Mouse (Mus musculus): ENCODE measurements at regions not wholly inside any gene's neighbourhood (a gene's known extent, or its start where the extent isn't known, plus 50 kb on each side); places are given as distances from the start of the nearest gene placed in this dataset.

DNA sequence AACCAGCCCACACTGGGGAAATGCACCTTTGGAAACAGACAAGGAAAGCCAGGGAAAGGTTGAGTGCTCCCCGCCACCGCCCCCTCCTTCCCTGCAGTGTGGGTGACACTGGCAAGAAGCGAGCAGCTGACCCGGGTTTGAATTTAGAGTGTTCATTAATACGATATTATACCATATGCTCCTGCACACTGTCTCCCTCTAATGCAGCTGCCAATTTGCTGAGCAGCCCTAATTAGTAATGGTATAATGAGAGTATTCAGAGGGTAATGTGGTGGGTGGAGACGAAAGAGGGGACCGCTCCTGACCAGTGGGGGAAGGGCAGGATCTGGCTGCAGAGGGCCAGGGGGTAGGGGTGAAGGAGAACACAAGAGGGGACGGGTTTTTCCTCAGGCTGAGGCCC lies 111.9 kb upstream of the Lhx1 start:
- no peak for DNase-seq

DNA sequence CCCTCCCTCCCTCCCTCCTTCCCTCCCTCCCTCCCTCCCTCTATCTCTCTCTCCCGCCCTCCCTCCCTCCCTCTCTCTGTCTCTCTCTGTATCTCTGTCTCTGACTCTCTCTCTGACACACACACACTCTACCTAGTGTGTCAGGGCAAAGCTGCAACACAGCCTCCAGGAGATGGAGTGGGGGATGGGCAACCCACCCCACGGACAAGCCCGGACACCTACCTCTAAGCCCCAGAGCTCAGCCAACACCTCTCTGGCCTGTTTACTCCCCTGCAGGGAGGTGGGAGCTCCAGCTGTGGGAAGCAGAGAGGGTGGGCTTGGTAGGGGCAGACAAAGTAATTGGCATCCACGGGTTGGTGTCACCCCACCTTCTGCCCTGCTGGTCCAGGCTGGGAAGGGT lies 109.7 kb upstream of the Lhx1 start:
- DNase-seq: no peak

DNA sequence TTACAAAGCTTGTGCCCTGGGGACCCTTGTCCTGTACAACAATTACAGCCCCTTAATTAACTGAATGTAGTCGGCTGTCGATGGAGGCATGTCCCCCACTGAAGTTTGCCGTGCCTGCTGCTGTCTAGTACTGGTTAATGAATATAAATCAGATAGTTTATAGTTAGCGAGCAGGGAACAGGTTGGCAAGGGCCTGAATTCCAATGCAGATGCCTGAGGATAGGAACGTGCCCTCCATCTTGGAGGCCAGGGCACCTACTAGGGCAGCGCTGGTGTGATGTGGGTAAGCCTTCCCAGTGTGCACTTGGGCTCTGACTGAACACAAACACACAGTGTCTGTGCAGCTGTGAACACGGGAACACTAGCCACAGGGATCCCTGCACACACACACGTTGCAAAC lies 108.0 kb upstream of the Lhx1 start:
- DNase-seq: no peak

DNA sequence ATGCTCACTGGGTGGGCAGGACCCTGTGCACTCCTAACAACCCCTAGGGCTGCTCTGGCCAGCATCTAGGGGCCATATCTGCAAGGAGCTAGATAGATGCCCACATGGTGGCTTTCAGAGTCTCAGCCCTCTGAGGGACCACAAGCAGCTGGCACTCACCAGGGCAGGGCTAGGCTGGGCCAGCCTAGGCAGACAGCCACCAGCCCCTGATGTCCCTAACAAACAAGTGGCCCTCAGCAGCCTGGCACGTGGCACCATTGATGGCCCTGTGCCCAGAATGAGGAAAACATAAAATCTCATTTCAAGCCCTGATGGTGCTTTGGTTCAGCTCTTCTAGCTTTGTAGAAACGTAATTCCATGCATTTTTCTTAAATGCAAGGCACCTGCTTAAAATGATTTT lies 102.8 kb upstream of the Lhx1 start:
- DNase-seq: peak; percentile 79

DNA sequence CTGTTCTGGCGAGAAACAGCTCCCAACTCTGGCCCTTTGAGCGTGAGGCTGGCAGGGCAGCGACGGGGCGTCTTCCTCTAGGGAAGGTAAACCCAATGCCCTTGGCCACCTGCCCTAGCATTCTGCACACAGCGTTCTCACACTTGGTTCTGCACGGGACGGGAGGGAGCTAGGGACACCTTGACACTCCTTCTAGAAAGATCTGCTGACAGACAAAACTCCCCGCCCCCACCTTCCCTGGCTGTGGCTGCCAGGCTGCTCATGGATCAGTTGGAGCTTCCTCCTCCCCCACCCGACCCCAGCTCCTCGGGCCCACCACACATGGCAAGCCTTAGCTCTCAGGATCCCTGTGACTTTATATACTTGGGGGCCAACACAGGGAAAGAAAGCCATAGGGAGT lies 102.3 kb upstream of the Lhx1 start:
- DNase-seq: peak; percentile 52

DNA sequence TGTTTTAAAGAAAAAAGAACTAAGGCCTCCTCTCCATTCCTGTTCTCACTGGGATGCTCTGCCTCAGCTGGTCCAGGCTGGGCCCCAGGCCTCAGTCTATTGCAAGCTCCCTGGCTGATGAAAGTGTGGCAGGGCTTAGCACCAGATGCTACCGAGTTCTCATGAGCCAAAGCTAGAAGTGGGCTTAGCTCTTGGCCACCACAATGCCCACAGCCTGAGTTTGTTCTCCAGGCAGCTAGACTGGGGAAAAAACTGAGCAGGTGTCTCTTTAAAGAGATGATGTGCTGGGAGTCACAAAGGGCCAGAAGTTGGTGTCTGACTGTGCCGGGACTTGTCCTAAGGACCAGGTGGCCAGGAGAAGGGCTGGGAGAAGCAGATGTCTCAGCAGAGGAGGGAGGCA lies 101.9 kb upstream of the Lhx1 start:
- DNase-seq: no peak

DNA sequence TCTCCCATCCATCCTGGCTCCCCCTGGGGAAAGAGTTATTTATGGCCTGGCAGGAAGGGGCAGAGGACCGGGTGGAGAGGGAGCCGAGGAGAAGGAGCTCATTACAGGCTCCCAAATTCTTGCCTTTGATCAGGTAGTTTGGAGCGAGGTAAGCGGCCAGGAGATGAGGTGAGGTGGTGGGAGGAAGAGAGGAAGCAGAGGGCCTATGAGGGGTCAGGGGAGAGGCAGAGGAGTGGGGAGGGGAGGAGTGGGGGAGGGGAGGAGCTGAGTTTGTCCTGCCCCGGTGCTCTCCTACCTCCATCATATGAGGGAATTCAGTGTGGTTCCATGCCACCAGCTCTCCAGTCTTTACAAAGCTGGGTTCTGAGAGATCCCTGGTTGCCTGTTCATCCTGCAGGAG lies 98.8 kb upstream of the Lhx1 start:
- DNase-seq: no peak

DNA sequence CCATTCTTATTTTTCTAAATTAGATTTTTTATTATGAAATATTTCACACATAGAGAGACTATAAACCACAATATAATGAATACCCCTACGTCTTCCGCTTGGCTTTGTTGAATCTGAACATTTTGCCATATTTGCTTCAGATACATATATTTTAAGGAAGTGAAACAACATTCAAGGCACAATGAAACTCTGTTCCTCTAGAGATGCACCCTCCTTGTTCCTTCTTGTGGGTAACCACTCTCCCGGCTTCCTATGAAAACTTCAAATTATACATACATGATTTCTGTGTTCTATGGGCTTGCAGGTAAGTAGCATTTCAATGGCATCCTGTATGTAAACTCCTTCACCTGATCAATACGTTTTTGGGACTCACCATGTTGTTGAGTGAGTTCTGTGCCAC lies 94.4 kb upstream of the Lhx1 start:
- DNase-seq: no peak

DNA sequence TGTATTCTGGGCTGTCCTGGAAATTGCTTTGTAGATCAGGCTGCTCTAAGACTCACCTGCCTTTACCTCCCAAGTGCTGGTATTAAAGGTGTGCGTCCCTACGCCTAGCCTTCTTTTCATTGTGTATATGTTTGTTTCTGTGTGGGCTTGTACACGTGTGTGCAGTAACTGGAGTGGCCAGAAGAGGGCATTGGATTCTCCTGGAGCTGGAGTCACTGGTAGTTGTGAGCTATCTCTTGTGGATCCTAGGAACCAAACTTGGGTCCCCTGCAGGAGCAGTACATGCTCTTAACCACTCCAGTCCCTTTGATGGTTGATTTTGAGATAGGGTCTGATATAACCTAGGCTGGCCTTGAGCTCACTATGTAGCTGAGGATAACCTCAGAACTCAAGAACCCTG lies 93.2 kb upstream of the Lhx1 start:
- DNase-seq: no peak

DNA sequence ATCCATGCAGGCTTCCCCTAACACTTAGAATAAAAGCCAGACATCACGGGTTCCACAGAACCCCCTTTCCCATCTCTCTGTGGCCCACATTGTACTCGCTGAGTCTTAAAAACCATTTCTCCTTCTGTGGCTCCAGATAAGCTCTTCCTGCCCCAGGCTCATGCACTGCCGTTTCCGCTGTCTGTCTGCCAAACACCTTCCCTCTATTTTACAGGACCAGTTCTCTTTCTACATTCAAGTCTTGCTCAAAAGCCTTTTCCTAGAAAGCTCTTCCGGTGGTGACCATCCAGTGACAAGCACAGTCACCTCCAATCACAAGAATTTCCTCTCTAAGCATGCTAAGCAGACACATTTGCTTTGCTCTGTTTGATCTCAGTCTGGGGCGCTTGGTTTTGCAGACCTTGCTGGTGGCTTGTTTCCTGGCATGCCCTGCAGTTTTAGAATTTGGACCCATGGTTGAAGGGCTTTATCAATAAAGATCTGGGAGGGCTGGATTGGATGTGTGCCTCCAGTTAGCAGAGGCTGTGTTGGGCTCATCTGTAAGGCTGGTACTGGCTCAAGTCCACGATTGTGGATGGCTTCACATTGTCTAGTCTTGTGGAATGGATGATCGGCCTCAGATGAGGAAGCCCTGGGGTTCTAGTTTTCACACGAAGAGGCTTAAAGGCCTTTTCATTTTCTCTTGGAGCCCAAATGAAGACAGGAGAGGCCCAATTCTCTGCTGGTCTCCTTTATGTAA lies 87.8 kb upstream of the Lhx1 start:
- DNase-seq: no peak

DNA sequence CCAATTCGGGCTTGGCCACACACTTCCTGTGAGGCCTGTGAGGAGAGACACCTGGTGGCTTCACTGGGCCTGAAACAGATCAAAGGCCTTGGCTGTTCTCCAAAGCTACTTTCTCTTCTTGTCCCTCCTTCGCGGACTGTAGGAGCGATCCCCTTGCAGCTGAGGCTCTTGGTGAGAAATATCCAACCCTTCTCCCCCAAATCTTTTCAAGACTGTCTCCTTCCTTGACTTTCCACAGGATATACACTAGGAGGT lies 86.2 kb upstream of the Lhx1 start:
- no peak for DNase-seq

DNA sequence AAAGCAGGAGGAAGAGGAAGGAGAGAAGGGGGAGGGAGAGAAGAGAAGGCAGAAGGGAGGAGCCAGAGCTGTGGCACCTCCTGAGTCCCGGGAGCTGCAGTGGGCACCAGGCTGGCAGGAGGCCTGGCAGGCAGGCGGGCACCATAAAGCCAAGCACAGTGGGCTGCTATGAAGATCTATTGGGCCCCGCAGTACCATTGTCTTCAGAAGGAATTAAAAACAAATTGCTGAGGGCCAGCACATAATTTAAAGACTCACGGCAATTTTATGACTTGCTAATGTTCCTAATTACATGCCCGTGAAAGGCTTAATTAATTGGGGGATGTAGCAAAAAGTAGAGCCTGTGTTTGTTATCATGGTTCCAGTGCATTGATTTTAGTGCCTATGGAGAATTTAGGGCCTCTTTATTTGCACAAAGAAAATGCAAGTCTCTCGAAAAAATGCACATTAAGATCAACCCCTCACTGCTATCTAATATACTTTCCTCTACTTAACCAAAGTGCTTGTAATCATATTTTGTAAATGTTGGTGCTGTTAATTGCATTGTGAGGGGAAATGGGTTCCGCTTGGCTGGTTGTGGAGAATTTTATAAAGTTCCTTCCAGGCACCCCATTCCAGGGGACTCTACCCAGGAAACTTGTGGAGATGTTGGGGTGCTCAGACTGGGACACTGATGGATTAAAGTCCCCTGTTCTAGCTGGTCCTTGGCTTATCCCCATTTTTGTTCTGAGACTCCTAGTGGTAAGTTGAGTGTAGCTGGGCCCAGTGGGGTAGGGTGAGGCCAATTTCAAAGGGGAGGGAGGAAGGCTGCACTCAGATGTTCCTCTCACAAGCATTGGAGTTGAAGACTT lies 85.7 kb upstream of the Lhx1 start:
- DNase-seq: no peak

DNA sequence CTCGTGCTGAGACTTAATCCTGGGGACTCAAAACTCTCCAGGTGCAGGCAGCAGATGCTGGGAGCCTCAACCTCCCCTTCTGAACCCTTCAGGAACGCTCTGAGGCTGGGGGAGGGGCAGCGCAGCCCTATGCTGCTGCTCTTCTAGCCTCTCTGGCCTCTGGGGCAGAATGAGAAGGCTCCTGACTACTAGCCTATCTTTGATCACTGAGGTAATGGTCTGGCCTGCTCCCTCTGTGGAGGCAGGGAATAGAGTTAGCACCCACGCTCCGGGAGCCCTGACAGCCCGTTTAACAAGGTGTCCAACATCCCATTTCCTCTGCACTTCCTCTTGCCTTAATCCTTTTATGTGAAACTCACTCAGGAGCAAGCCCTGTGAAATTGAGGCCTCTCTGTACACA lies 79.4 kb upstream of the Lhx1 start:
- DNase-seq: no peak

DNA sequence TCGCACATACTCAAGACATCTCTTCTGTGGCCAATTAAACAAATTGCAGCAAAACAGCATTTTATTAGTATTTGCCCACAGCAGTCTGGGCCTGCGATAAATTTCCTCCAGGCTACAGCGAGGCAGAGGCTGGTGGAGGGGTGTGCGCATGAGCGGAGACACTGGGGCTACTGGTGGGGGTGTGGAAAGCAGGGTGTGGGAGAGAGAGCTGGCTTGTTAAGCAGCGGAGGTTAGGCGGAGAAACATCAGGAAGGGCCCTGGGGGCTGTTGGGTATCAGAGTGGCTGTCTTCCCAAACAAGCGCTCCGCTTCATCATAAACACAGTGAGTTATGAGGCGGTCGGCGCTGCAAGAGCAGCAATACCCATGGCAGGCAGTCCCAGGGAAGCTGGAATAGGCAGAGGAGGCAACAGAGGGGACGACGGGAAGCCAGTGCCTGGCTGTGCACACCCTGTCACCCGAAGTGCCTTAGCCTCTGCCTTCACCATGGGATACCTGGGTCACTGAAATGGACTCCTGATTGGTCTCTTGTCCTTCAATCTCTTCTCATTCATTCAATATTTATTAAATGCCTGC lies 74.0 kb upstream of the Lhx1 start:
- DNase-seq: no peak

DNA sequence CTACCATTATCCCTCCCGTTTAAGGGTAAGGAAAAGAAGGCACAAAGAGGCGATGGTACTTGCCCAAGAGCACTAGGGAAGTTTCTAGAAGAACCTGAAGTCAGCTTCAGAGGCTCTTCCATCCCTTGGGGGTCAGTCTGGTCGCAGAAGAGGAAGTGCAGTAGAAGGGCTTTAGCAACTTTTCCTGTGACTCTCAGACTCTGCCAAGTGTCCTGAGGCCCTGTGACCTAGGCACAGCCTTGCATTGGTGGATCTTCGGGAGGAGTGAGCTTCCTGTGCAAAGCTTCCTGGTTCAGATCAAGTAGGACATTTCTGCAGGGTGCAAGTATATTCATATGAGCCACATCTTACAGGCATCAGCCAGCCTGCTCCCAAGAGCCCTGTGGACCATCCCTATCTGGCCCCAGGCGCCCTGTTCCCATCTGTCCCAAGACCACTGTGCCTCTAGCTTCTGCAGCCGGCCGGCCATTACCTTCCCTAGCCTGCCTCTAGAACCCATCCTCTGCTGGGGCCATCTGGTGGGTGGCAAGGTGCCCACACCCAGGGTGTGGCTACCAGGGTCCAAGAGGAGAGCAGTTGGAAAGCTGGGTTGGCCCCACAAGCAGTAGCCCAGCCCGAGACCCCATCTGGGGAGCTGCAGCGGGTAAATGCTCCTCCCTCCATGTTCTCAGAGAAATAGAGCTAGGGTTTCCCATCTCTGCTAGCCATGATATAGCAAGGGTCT lies 72.4 kb upstream of the Lhx1 start:
- DNase-seq: no peak

DNA sequence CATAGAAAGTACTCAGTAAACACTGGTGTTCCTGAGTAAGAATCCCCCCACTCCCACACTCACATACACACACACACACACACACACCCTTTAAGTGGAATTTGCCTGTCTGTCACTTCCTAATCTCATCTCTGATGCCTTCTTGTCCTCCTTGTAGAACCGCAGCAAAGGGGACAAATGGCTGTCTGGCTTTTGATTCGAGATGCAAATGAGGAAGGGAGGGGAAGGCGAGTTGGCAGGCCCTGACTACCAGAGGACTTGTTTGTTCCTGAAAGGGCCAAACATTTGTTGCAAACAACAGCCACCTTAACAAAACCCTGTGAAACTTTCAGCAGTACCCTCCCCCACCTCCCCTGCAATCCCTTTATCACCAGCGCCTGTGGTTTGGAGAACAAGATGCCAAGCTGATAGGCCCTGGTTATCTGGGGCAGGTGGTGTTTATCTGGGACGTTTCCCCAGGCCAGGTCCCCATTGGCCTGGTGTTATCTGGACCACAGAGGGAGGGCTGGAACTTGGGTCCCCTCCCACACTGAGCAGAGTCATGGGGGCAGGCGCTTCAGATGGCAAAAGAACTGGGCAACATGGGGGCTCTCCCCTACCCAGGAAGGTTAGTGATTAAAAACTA lies 67.5 kb upstream of the Lhx1 start:
- DNase-seq: no peak

DNA sequence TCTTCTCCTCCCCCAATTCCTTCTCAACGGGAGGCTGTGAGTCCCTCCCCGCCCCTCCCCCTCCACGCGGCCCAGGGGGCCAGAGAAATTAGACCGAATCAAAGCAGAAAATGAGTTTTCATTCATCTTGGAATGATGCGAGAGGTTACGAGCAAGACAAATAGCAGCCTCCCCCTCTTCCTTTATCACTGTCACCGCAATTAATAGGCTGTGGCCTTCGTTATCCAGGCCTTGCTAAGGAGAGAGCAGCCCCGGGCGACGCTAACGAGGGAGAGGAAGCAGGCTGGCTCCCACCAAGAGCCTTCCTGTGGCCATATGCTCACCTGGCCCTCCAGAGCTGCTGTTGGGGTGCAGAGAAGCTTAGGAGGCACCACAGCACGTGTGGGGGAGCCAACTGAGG lies 61.8 kb upstream of the Lhx1 start:
- DNase-seq: no peak

DNA sequence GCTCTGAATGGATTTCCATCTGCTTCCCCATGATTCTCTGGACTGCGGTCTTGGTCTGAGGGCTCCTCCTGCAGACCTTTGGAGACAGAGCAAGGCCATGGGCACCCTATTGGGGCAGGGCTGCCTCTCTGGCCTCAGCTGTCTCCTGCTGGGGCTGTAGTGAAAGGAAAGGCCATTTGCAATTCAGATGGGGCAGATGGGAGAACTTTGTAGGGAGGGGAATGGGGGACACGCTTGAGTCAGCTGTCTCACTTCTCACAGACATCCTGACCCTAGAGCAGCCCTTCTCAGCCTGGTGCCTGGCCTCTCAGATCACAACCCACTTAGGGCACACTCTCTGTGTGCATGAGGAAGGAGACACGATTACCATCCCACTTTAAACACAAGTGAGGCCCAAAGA lies 60.3 kb upstream of the Lhx1 start:
- no peak for DNase-seq

DNA sequence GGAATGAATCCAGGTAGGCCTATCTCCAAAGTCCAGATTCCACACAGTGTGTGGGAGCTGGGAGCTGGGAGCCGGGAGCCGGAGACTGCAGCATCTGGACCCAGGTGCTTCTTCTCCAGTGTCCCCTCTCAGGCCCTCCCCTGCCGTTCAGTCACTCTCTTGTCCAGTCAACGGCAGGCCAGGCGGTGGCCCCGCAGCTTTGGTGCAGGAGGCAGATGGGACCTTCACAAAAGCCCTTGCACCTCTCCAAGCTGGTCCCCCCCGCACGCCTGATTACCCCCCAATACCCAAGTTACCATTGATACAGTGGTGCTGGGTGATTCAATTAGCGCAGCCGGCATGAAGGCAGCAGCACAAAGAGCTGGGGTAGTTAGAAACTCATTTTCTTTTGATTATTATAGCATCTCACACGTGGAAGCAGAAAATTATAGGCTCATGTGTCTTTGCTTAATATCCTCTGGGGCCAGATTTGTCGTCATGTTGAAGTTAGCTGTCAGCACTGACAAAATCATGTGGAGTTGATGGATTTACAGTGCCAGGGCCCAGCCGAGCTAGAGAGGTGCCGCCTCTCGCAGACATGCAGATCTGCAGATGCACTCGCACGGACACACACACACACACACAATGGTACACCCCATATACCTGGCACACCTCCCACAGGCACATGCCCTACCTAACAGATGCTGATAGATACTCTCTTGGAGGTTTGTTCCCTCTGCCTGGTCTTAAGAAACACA lies 53.6 kb upstream of the Lhx1 start:
- DNase-seq: no peak

Data from cerebellum, adult 11-12 months (tissue).